9 mouse cellular contexts compared by ENCODE assay signal in the genomic region with DNA sequence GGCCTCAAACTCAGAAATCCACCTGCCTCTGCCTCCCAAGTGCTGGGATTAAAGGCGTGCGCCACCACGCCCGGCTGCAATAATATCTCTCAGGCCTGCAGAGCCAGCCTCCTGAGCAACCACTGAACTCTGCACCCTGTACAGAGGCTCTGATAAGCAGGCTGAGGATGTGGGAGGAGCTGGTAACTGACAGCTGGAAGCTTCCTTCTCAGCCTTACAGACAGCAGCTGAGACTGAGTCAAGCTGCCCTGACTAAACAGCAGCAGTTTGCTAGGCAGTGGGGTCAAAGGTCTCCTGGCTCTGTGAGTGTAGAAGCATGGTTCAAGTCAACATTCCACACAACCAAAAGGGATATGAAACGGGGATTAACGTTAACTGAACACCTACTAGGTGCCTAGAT. TPM values are rescaled to one million over a fixed set of nuclear protein-coding genes. Genes with fewer than 3 reads are reported as not detected.
DNase-seq lines count a peak whose midpoint lies in the region; ATAC-seq and TF ChIP-seq lines count a peak whose summit lies in the region.
"Had no signal": no experiment of that assay in that cellular context is flagged by ENCODE, and none has a peak within 500 bp of the region (broad histone marks: within the 10 kb centered on the region; RNA-seq: fewer than 3 reads in every experiment).

No protein-coding gene starts in this region.

- intact Hi-C loops in heart, postnatal 14 days (cut with DNase I) = no loop called here
- intact Hi-C loops in gastrocnemius, postnatal 36 days (cut with DNase I) = no loop called here

- no peak overlapping the region for H3ac ChIP-seq in C2C12 (ENCODE audit: control insufficient read depth, insufficient read length, low read depth)

- no peak overlapping the region for H3K4me3 ChIP-seq in C2C12 (ENCODE audit: insufficient read depth, poor library complexity, severe bottlenecking)
- no peak overlapping the region for H3K4me3 ChIP-seq in liver, embryonic 14.5 days (ENCODE audit: insufficient read depth in 1 of 2, low read depth in 2 of 2, low read length in 2 of 2)
- no peak overlapping the region for H3K4me3 ChIP-seq in stomach, embryonic 16.5 days (replicated peaks; ENCODE audit: low read length)
- no peak overlapping the region for H3K4me3 ChIP-seq in hindbrain, postnatal 0 days (ENCODE audit: low read length)
- H3K4me3 ChIP-seq: embryonic facial prominence, embryonic 12.5 days had no signal

- peaks cover 16 to 43% of the 10 kb centered on the region in 2 experiments for H3K4me1 ChIP-seq in liver, embryonic 14.5 days (replicated peaks; ENCODE audit: control insufficient read depth in 2 of 2, insufficient read depth in 2 of 2, low read length in 1 of 2)
- H3K4me1 ChIP-seq in stomach, embryonic 16.5 days (ENCODE audit: control insufficient read depth, insufficient read depth, low read length) = peaks cover 13% of the 10 kb centered on the region
- H3K4me1 ChIP-seq in hindbrain, postnatal 0 days (ENCODE audit: insufficient read depth, low read length) = 0 out of 2 replicates have a peak, but pooled peaks cover 4% of the 10 kb centered on the region

- no peaks in the 10 kb centered on the region for H3K9me3 ChIP-seq in liver, embryonic 14.5 days (ENCODE audit: control insufficient read depth, low read length)
- no peaks in the 10 kb centered on the region for H3K9me3 ChIP-seq in stomach, embryonic 16.5 days (replicated peaks; ENCODE audit: control insufficient read depth, low read length)
- H3K9me3 ChIP-seq in hindbrain, postnatal 0 days (ENCODE audit: low read length) = no peaks in the 10 kb centered on the region
- H3K9me3 ChIP-seq: embryonic facial prominence, embryonic 12.5 days had no signal

- H3K36me3 ChIP-seq in C2C12 (ENCODE audit: control insufficient read depth, insufficient read depth) = no peaks in the 10 kb centered on the region
- no peaks in the 10 kb centered on the region for H3K36me3 ChIP-seq in liver, embryonic 14.5 days (replicated peaks; ENCODE audit: control insufficient read depth, insufficient read depth, low read depth)
- no peaks in the 10 kb centered on the region for H3K36me3 ChIP-seq in stomach, embryonic 16.5 days (ENCODE audit: control insufficient read depth, insufficient read depth, low read length)
- H3K36me3 ChIP-seq in hindbrain, postnatal 0 days (ENCODE audit: insufficient read depth, low read length) = no peaks in the 10 kb centered on the region
- H3K36me3 ChIP-seq: embryonic facial prominence, embryonic 12.5 days had no signal

- peak; percentile 82 for ATAC-seq in liver, embryonic 14.5 days (ENCODE audit: insufficient read depth)
- peak; percentile 77 for ATAC-seq in stomach, embryonic 16.5 days (ENCODE audit: insufficient read depth, low FRiP score)
- no peak for ATAC-seq in hindbrain, postnatal 0 days

- H3K4me2 ChIP-seq in liver, embryonic 14.5 days (ENCODE audit: low read depth) = no peak overlapping the region
- H3K4me2 ChIP-seq in stomach, embryonic 16.5 days (ENCODE audit: low read depth, low read length) = no peak overlapping the region
- no peak overlapping the region for H3K4me2 ChIP-seq in hindbrain, postnatal 0 days (ENCODE audit: low read depth, low read length)
- H3K4me2 ChIP-seq: embryonic facial prominence, embryonic 12.5 days had no signal

- no peak for TF ChIP-seq CTCF in C2C12 (IDR thresholded peaks at IDR 0.05; ENCODE audit: control insufficient read depth, insufficient read depth, insufficient read length)
- no peak for TF ChIP-seq CTCF in liver, embryonic 14.5 days (IDR thresholded peaks at IDR 0.05; ENCODE audit: low read depth)
- no peak for TF ChIP-seq CTCF in hindbrain, postnatal 0 days (IDR thresholded peaks at IDR 0.05; ENCODE audit: low read depth)

- H3K9ac ChIP-seq in liver, embryonic 14.5 days (replicated peaks) = no peak overlapping the region
- H3K9ac ChIP-seq in stomach, embryonic 16.5 days (ENCODE audit: low read length) = no peak overlapping the region
- no peak overlapping the region for H3K9ac ChIP-seq in hindbrain, postnatal 0 days (replicated peaks; ENCODE audit: low read length)
- H3K9ac ChIP-seq: embryonic facial prominence, embryonic 12.5 days had no signal

- TF ChIP-seq EP300 in liver, embryonic 14.5 days (IDR thresholded peaks at IDR 0.05; ENCODE audit: low read depth) = no peak

- H3K79me2 ChIP-seq in C2C12 (ENCODE audit: control insufficient read depth, insufficient read depth) = no peaks in the 10 kb centered on the region

- H3K79me3 ChIP-seq in C2C12 (ENCODE audit: low read depth) = no peaks in the 10 kb centered on the region

- H3K27me3 ChIP-seq in C2C12 (ENCODE audit: control insufficient read depth, insufficient read depth, insufficient read length) = no peaks in the 10 kb centered on the region
- H3K27me3 ChIP-seq in liver, embryonic 14.5 days (ENCODE audit: control insufficient read depth, insufficient read depth, low read length) = no peaks in the 10 kb centered on the region
- no peaks in the 10 kb centered on the region for H3K27me3 ChIP-seq in stomach, embryonic 16.5 days (ENCODE audit: control insufficient read depth, insufficient read depth, low read length)
- no peaks in the 10 kb centered on the region for H3K27me3 ChIP-seq in hindbrain, postnatal 0 days (ENCODE audit: insufficient read depth, low read length)
- H3K27me3 ChIP-seq: embryonic facial prominence, embryonic 12.5 days had no signal

- 4% methylated on average over 6 of the region's 6 CpGs for WGBS in liver, embryonic 14.5 days (ENCODE audit: insufficient replicate concordance)
- 55% methylated on average over 6 of the region's 6 CpGs for WGBS in stomach, embryonic 16.5 days
- 74% methylated on average over 6 of the region's 6 CpGs for WGBS in hindbrain, postnatal 0 days

- H3K27ac ChIP-seq in liver, embryonic 14.5 days = no peak overlapping the region
- H3K27ac ChIP-seq in stomach, embryonic 16.5 days (ENCODE audit: low read length) = peak overlapping the region; percentile 21; the same call in 1 of the 2 replicates
- H3K27ac ChIP-seq in hindbrain, postnatal 0 days = no peak overlapping the region
- H3K27ac ChIP-seq: embryonic facial prominence, embryonic 12.5 days had no signal

- peak; percentile 75 for DNase-seq in adipocyte (ENCODE audit: low spot score)
- DNase-seq in heart, postnatal 14 days = peak; percentile 19 to 20
- DNase-seq in liver, embryonic 14.5 days (ENCODE audit: low read depth in 3 of 3, low spot score in 3 of 3) = peak; percentile 56 to 61 (median 58)
- no peak for DNase-seq in cerebellum, postnatal 36 days
- no peak for DNase-seq in hindbrain, postnatal 0 days (ENCODE audit: low spot score)
- DNase-seq in gastrocnemius, postnatal 36 days = no peak

TF ChIP-seq in C2C12, 6 proteins besides CTCF, POLR2A, EP300 and RAD21:
- no peak for TF ChIP-seq FOSL1 (IDR thresholded peaks at IDR 0.05; ENCODE audit: insufficient read depth, low read length, poor library complexity, severe bottlenecking)
- TF ChIP-seq MYOD1 (IDR thresholded peaks at IDR 0.05; ENCODE audit: control insufficient read depth, insufficient read length, low read depth) = peak; percentile 11
TF ChIP-seq in C2C12: peak in this region for 1.

RNA-seq across cellular contexts. Expression of a gene that starts 8.0 kb away (rescaled TPM):
- 2,062 TPM for polyA plus RNA-seq in C2C12 (2012; fragmentation: generic; extraction: Trizol)
- 100 to 1,000 TPM; 746 to 778 TPM for total RNA-seq in heart, postnatal 14 days (2021)
- polyA plus RNA-seq in liver, embryonic 14.5 days (2012; rRNA removed) = 339 and 356 TPM in 2 replicates
- polyA plus RNA-seq in liver, embryonic 14.5 days (2014; fragmentation: Nextera tagmentation; extraction: Ambion mirVana) = 1,026 and 1,104 TPM in 2 replicates
- 1,904 and 2,036 TPM in 2 replicates for polyA plus RNA-seq in stomach, embryonic 16.5 days (2015; fragmentation: Nextera tagmentation; extraction: Ambion mirVana)
- total RNA-seq in hindbrain, postnatal 0 days (2014; rRNA removed) = 424 and 467 TPM in 2 replicates
- 747 and 766 TPM in 2 replicates for polyA plus RNA-seq in hindbrain, postnatal 0 days (2015; fragmentation: Nextera tagmentation; extraction: Ambion mirVana)
- total RNA-seq in gastrocnemius, postnatal 36 days (2021) = 1,000 to 10,000 TPM; 2,924 to 3,276 TPM

RNA-seq across cellular contexts. Expression of a gene that starts 27.7 kb away (rescaled TPM):
- not detected for polyA plus RNA-seq in C2C12 (2012; fragmentation: generic; extraction: Trizol)
- total RNA-seq in heart, postnatal 14 days (2021) = not detected
- 0.11 and 0.17 TPM in 2 replicates for polyA plus RNA-seq in liver, embryonic 14.5 days (2012; rRNA removed)
- polyA plus RNA-seq in liver, embryonic 14.5 days (2014; fragmentation: Nextera tagmentation; extraction: Ambion mirVana) = 0.09 and 0.21 TPM in 2 replicates
- polyA plus RNA-seq in stomach, embryonic 16.5 days (2015; fragmentation: Nextera tagmentation; extraction: Ambion mirVana) = not detected in 2 replicates
- total RNA-seq in hindbrain, postnatal 0 days (2014; rRNA removed) = not detected in 2 replicates
- 0.15 and 0.26 TPM in 2 replicates for polyA plus RNA-seq in hindbrain, postnatal 0 days (2015; fragmentation: Nextera tagmentation; extraction: Ambion mirVana)
- total RNA-seq in gastrocnemius, postnatal 36 days (2021) = not detected
- polyA plus RNA-seq: embryonic facial prominence, embryonic 12.5 days had no signal

RNA-seq across cellular contexts. Expression of a gene that starts 37.4 kb away (rescaled TPM):
- polyA plus RNA-seq in C2C12 (2012; fragmentation: generic; extraction: Trizol) = 19.9 TPM
- 10 to 100 TPM; 18.2 to 19.0 TPM for total RNA-seq in heart, postnatal 14 days (2021)
- polyA plus RNA-seq in liver, embryonic 14.5 days (2012; rRNA removed) = 8.1 and 13.4 TPM in 2 replicates
- polyA plus RNA-seq in liver, embryonic 14.5 days (2014; fragmentation: Nextera tagmentation; extraction: Ambion mirVana) = 27.8 and 33.1 TPM in 2 replicates
- 50.0 and 51.6 TPM in 2 replicates for polyA plus RNA-seq in stomach, embryonic 16.5 days (2015; fragmentation: Nextera tagmentation; extraction: Ambion mirVana)
- 26.5 and 26.6 TPM in 2 replicates for total RNA-seq in hindbrain, postnatal 0 days (2014; rRNA removed)
- 36.2 and 39.2 TPM in 2 replicates for polyA plus RNA-seq in hindbrain, postnatal 0 days (2015; fragmentation: Nextera tagmentation; extraction: Ambion mirVana)
- 10 to 100 TPM; 14.0 to 14.8 TPM for total RNA-seq in gastrocnemius, postnatal 36 days (2021)

RNA-seq across cellular contexts. Expression of a gene that starts 37.4 kb away (rescaled TPM):
- 8.3 TPM for polyA plus RNA-seq in C2C12 (2012; fragmentation: generic; extraction: Trizol)
- total RNA-seq in heart, postnatal 14 days (2021) = 10 to 100 TPM in 1 of 2 experiments, 1 to 10 TPM in 1; 8.0 to 12.5 TPM
- polyA plus RNA-seq in liver, embryonic 14.5 days (2012; rRNA removed) = 5.3 and 6.3 TPM in 2 replicates
- polyA plus RNA-seq in liver, embryonic 14.5 days (2014; fragmentation: Nextera tagmentation; extraction: Ambion mirVana) = 4.1 and 4.3 TPM in 2 replicates
- polyA plus RNA-seq in stomach, embryonic 16.5 days (2015; fragmentation: Nextera tagmentation; extraction: Ambion mirVana) = 20.5 and 23.4 TPM in 2 replicates
- total RNA-seq in hindbrain, postnatal 0 days (2014; rRNA removed) = 20.3 and 21.6 TPM in 2 replicates
- 8.9 and 9.8 TPM in 2 replicates for polyA plus RNA-seq in hindbrain, postnatal 0 days (2015; fragmentation: Nextera tagmentation; extraction: Ambion mirVana)
- total RNA-seq in gastrocnemius, postnatal 36 days (2021) = 10 to 100 TPM in 1 of 2 experiments, 1 to 10 TPM in 1; 8.7 to 12.2 TPM

Comparison
In these comparisons a context has a peak if more than half of its experiments do, and no peak if none do; other contexts are left out.
1. DNase-seq: peak in adipocyte (single experiment), heart, postnatal 14 days (2 of 2) and liver, embryonic 14.5 days (3 of 3); none in cerebellum, postnatal 36 days (0 of 2), hindbrain, postnatal 0 days (single experiment) and gastrocnemius, postnatal 36 days (0 of 2).